Mouse (Mus musculus): ENCODE measurements around the gene Endov.
A peak's percentile ranks its signal among the peaks of the same experiment; 100 is the strongest.

Gene Endov

DNA sequence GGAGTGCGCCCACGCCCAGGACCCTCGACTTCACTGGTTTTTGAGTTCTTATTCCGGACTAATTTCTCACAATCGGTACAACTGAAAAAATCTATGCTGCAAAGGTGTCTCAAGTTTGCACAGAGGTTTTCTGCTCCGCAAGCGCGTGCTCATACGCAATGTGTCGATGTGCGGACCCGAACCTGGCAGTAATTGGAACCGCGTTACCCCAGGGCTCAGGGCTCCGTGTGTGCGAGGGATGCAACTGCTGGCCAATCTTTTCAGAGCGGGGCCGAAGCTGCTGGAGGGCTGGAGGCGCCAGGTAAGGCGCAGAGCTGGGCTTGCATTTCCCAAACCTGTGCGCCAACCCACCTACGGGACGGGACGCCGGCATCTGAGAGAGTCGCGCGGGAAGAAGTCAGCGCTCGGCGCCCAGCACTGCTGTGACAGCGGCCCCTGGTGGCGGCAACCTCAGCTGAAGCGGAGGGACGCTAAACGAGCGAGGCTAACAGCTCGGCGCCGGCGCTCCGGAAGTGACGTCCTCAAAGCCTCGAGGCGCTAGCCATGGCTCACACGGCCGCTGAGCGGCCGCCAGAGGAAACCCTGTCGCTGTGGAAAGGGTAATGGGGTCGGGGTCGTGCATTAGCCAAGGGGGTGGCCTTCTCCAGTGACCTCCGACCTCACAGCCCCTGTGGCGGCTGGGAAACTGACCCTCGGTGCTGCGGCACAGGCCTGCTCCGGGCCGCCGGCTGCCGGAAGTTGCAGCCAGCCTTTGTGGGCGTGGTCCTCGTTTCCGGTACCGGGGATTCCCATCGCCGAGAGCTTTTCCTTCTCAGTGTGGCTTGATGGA lies at the start of gene Endov:
Endov (plus strand) TSS at position 487 of the 829 bp plus-strand sequence.
- DNase-seq (ENCODE audit: low read depth, low spot score) = peak; percentile 97

DNA sequence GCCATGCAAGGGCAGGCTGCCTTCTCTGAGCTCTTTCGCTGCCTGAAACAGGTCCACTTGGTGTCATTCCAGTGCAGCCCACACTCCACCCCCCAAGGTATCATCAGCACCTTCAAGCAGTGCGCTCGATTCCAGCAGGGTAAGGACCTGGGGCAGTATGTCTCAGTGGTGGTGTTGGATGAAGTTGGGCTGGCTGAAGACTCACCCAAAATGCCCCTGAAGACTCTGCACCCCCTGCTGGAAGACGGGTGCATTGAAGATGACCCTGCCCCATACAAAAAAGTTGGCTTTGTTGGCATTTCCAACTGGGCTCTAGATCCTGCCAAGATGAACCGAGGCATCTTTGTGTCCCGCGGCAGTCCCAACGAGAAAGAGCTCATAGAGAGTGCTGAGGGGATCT lies 48.9 kb upstream of the Endov start:
- DNase-seq (ENCODE audit: low read depth, low spot score) = no peak

DNA sequence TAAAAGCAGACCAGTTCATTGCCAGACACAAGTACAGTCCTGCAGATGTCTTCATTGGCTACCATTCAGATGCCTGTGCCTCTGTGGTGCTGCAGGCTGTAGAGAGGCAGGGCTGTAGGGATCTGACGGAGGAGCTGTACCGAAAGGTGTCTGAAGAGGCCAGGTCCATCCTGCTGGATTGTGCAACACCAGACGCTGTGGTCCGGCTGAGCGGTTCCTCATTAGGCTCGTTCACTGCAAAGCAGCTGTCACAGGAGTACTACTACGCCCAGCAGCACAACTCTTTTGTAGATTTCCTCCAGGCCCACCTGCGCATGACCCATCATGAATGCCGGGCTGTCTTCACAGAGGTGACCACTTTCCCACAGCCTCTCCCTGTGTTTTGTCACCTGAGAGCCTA lies 47.7 kb upstream of the Endov start:
- DNase-seq (ENCODE audit: low read depth, low spot score) = no peak

DNA sequence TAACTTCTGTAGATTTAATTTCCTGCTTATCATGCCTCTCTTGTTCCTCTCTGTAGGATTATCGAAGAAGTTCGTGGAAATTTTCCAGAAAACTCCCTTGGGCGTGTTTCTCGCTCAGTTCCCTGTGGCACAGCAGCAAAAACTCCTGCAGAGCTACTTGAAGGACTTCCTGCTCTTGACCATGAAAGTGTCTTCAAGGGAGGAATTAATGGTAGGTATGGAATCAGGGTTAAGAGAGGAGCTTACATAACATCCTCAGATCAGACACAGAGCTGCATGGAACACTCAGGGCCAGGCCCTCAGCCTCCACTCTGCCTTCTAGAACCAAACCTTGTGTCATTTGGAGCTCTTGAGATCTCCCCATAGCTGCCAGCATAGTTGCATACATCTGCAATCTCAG lies 35.0 kb upstream of the Endov start:
- no peak for DNase-seq (ENCODE audit: low read depth, low spot score)

DNA sequence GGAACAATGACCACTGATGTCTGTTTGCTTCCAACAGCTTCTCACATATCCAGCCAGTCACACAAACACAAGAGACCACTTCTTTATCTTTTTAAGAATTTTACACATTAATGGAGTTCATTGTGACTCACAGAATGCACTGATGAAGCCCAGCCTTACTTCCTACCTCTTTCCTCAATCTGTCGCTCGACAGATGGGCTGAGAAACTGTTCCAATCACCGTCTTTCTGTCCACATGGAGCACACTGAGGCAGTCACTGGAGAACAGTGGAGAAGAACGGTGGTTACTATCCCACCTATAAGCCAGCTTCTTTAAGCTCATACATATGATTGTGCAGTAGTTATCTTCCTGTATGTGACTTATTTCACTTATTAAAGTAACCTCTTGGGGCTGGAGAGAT lies 13.3 kb upstream of the Endov start:
- no peak for DNase-seq (ENCODE audit: low read depth, low spot score)

DNA sequence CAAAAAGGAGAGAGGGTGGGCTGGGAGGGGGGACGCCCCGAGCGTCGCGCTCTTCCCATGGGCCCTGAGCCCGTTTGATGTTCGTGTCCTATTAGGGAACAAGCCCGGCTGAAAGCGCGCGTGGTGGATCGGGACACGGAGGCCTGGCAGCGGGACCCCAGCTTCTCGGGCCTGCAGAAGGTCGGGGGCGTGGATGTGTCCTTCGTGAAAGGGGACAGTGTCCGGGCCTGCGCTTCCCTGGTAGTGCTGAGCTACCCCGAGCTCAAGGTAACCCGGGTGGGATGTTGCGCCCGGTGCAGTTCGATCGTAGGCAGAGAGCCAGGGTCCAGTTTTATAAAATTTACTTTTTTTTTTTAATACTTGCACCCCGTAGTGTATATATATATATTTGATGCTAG lies 542 bp downstream of the Endov start:
- no peak for DNase-seq (ENCODE audit: low read depth, low spot score)

DNA sequence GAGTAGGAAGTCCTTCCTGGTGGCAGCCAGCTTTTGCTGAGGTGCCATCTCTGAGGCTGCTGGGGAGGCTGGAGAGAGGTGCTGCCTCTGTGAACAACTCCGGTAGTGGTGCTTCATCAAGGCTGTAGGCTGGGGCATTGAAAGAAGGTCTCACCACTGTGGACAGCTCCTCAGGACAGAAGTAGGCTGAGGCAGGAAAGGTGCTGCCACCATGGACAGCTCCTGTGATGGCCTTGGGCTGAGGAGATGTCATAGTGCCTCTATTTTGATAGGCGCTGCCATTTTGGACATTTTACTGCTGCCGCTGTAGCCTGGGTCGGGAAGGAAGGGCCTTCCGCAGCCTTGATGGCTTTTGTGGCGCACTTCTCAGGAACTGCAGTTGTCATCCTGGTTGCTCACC lies 1.7 kb downstream of the Endov start:
- no peak for DNase-seq (ENCODE audit: low read depth, low spot score)

DNA sequence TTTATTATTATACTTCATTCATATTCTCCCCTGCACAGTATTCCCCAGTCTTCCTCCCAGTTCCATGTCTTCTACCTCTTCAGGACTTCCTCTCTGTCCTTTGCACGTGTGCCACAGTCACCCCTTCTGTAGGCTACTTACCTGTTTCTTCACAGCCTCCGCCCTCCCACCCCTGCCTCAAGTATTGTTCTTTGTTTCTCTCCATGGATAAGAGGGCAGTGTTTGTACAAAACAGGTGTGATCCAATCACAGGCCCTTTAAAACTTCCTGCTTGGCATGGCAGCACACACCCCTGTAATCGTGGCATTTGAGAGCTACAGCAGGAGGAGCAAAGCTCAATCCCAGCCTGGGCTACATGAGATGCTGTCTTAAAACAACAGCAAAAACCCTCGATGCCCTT lies 2.4 kb downstream of the Endov start:
- no peak for DNase-seq (ENCODE audit: low read depth, low spot score)

DNA sequence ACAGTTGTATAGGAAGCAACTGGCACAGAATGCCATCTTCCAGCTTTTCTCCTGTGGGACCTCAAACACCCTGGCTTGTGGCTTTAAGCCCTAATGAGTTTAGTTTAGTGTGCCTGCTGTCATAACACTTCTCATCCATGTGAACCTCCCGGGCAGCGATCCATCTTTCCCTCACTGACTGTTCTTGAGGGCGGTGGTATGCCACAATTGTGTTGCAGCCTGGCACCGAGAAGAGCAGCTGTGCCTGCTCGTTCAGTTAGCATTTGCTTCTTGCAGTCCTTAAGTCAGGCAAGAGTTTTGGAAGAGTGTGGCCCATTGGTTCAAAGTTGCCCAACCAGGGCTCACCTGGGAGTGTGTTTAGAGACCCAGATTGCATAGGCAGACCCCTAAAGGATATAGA lies 5.0 kb downstream of the Endov start:
- DNase-seq (ENCODE audit: low read depth, low spot score) = no peak

DNA sequence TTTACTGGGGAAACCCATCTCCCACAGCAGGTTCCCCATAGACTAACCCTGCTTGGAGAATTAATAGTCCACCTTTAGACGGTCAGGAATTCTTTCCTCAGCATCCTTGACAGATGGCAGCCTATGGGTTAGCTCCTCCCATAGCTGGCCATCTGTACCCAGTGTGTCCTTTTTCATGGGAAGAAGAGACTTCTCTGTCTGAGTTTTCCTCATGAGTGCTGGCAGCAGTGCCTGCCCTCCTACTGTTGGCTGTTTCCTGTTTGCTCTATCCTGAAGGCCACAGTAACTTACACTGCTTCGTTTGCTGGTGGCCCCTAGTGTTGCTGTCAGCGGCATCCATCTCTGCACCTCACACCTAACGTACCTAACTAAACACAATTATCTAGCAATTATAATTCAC lies 6.3 kb downstream of the Endov start:
- no peak for DNase-seq (ENCODE audit: low read depth, low spot score)

DNA sequence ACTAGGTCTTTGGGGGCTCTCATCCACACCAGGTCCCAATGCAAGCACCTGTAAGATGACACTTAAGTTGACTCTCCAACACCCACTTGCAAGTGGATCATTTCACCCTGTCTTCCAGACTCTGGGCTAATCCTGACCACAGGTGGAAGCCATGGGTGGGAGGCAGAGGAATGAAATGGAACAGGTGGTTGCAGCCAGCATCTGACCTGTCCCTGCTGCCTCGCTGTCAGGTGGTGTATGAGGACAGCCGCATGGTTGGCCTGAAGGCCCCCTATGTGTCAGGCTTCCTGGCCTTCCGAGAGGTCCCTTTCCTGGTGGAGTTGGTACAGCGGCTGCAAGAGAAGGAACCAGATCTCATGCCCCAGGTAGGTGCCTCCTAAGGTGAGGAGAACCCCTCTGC lies 8.2 kb downstream of the Endov start:
- no peak for DNase-seq (ENCODE audit: low read depth, low spot score)

DNA sequence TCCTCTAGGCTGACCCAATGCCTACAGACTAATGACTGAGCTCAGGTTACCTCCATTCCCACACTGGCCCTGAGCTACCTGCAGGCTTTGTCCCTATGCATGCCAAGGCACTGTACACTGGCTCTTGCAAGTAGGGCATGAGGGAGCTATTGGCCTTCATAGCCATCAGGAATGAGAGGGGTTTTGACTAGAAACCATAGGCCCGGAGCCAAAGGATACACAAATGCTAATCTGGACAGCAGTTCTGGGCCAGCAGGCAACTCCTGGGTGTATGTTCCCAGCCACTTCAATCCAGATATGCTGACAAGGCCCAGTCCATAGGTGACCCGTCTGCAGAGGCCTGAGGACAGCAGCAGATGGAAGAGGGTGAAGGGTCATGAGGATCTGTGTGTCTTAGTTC lies 8.9 kb downstream of the Endov start:
- DNase-seq (ENCODE audit: low read depth, low spot score) = no peak

DNA sequence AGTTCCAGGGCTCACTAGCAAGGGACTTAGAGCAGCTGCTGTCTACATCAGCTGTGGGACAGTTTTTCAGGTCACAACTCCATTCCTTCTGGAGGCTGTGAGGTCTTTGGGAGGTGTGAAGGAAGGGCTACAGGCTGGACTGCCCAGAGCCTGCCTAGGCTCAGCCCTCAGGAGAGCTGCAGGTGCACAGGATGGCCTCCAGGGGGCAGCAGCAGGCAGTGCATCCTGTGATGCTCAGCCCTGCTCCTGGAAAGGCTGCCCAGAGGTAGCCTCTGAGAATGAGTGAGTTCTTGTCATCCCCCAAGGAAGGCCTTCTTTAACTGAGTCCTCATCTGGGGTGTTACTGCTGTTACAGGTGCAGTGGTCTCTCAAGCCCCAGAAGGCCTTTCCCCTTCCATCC lies 12.5 kb downstream of the Endov start:
- DNase-seq (ENCODE audit: low read depth, low spot score) = peak; percentile 72

DNA sequence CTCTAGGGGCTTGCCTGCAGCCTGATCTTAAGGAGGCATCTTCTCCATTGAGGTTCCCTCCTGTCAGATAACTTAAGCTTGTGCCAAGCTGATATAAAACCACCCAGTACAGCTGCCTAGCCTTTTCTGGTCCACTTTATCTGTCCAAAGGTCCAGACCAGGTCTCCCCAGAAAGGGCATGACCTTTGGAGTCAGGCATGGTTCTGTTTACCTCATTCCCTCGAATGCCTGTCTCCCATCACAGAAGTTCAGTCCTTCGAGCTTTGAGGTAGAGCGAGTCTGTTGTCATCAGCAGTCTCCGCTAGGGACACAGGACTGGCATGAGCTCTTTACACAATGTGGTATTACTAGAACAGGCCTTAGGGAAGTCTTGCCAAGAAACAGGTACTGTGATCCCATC lies 15.2 kb downstream of the Endov start:
- DNase-seq (ENCODE audit: low read depth, low spot score) = no peak

DNA sequence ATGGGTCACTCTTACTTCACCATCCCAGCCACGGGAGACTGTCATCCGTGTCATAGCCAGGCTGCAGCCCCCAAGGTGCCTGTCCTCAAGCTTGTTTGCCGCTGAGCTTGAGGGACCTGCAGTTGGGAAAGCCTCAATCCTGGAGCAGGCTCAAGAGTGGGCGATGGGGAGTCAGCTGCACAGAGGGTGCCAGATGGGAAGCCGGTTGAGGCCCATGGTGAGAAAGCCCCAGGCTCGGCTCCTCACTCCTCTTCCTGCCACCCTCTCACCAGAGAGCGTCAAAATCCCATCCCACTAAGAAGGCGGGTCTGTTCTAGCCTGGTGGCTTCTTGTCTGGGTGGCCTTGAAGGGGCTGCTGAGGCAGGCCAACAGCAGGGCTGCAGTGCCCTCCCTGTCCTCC lies 16.6 kb downstream of the Endov start:
- no peak for DNase-seq (ENCODE audit: low read depth, low spot score)

DNA sequence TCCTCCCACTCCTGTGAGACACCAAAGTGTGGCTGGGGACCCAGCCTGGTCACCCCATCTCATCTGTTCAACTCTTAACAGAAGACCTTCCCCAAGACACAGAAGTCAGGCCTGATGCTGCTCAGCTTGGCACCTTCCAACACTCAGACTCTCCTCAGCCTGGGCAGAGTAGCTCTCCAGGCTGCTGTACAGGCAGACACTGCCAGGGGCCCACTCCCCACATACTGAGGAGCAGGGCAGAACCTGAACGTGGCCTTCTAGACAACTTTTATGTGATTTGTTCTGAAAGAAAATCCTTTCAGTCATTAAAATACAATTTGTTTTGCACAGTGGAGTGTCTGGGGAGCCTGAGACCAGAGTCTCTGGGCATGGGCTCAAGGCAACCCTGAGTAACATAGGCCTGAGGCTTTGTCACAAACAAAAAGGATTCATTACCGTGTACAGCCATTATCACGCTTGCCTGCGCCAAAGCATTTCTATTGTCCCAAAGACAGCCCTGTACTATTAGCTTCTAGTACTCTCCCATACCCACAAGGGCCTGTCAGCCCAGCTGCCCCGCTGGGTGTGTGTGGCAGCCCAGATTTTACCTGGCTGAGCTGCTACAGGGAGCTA lies 18.1 kb downstream of the Endov start:
- DNase-seq (ENCODE audit: low read depth, low spot score) = peak; percentile 39

DNA sequence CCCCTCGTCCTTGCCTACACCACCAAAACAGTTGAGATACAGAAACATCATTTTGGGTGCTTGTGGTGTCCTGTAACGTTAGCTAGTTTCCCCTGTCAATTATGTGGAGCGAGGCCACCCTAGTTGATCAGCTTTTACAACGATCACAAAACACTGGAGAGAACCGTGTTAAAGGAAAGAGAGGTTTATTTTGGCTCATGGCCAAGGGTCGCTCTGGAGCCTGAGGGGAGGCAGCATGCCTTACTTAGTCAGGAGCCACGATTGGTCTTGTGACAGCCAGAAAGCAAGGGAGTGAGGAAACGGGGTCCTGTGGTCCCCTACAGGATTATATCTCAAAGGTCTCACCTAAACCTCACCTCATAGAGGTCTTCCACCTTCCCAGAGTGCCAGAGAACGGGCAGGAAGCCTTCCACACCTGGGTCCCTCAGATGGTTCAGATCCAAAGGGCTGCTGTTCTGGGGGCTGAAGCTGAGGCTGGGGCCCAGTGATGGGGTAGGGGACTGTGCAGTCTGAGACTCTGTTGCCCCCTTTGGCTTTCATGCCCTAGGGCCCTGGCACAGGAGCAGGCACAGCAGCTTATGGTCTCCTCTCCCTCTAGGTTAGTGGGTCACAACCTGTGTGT lies 22.0 kb downstream of the Endov start:
- DNase-seq (ENCODE audit: low read depth, low spot score) = peak; percentile 35

DNA sequence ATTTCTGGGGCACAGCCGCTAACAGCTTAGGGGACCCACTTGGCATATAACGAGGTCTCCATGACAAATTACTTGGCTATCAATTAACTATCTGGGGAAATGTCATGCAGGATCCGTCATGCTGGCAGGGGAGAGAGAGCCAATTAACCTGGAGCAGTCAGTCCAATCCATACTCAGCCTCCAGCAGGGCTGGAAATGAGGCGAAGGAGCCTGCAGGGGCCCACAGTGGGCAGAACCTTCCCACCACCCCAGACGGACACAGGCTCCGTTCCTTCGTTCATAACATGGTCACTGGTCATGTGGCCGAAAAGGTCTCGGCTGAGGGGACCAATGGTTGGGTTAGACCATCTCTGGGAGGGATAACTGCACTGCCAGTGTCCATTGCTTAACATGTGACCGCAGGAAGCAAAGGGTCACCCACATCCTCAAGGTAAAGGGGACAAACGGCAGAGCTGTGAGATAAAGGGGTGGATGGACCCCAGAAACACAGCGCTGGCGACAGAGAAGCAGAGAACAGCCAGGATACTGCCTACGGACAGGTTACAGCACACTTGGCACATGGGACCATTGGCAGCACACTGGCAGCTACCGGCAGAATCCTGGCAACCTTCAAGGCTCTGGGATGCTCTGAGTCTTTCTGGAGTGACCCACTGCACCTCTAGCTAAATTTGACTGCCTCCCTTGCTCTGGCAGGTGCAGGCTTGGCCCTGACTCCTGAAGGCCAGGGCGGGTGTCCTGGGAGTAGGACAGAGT lies 23.1 kb downstream of the Endov start:
- DNase-seq (ENCODE audit: low read depth, low spot score) = no peak

DNA sequence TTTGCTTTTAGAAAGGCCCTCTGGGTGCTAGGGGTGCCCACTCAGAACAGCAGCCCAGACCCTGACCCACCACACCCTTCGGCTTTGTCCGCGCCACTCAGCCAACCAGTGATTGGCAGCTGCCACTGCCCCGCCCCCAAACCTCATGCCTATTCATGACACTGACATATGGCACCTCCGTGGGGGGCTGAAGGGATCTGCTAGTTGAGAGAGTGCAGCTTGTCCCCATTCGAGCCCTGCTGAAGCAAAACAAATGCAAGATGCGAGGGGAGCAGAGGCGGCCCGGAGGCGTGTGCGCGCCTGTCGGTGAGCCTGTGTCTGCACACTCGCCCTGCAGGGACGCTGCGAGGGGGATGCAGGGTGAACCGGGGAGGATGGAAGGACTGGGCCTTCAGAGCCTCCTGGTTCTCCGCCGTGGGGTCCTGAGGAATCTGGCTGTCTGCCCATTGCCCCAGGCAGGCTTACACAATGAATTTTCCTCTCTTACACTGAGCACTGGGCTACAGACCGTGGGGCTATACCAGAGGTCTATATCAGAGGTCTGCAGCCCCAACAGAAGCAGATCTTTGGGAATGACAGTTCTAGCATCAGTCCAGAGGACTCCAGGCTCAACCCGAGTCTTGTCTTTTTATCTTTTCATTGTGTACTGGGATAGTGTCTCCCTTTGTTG lies 24.0 kb downstream of the Endov start:
- peak; percentile 76 for DNase-seq (ENCODE audit: low read depth, low spot score)

DNA sequence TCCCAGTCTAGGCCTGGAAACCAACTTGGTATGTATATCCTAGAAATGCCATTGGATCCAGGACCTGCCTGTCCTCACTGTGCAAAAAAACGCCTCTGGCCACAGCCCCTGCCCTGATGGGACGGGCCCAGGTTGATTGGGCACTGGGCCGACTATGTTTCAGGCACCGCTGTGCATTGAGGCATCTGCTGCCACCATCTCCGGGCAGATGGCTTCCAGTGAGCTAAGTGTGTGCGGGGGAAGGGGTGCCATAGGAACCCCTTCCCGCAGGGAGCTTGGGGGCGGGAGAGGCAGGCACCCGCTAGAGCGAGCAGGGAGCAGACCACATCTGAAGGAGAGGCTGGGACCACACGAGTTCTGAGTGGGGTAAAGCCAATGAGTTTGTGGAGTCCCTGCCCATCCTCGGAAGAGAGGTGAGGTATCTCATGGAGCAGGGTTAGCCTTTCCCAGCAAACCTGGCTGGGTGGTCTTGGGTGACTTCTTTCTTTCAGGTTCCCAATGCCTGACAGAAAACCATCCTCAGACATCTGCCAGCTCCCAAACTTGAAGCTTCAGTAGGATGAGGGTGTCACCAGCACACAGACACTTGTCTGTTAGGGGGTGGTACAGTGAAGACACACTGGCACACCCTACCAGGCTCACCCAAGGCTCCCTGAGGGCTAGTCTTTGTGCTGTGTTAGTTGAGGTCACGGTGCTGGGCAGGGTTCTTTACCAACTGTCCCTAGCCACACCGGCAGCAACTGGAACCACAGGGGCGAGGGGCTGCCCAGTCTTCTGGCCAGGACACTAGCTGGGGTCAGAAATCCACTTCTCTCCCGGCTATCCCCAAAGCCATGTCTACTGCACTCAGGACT lies 24.9 kb downstream of the Endov start:
- DNase-seq (ENCODE audit: low read depth, low spot score) = no peak
